8 mouse cellular contexts compared by ENCODE assay signal in the genomic region with DNA sequence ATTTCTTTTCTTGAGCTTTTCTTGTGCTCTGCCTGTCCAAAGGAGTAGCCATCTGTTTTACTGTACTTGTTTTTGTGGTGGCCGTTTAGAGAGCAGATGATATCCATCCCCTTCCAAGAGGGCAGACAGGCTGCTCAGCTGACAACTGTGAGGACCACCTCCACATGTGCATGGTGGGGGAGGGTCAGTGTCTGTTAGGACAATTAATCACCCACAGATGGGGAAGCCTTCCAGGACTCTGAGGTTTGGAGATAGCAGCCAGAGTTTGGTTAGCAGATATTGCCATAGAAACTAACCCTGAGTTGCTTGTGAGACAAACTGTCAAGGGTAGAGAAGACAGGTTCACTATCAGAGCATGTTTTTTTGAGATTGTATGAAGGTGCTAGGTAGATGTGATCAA. TPM values are rescaled to one million over a fixed set of nuclear protein-coding genes. Genes with fewer than 3 reads are reported as not detected.
DNase-seq lines count a peak whose midpoint lies in the region; ATAC-seq lines count a peak whose summit lies in the region.

No protein-coding gene starts in this region.

- H3K36me3 ChIP-seq in heart, embryonic 13.5 days, result peaks cover 31% of the 10 kb centered on the region
- H3K36me3 ChIP-seq in forebrain, embryonic 16.5 days (ENCODE audit: control insufficient read depth, insufficient read depth), result no peaks in the 10 kb centered on the region

- no peak overlapping the region for H3K27ac ChIP-seq in heart, embryonic 13.5 days (replicated peaks)
- no peak overlapping the region for H3K27ac ChIP-seq in forebrain, embryonic 16.5 days (ENCODE audit: low read length)

- peak overlapping the region; percentile 92 for H3K4me2 ChIP-seq in heart, embryonic 13.5 days
- H3K4me2 ChIP-seq in forebrain, embryonic 16.5 days (ENCODE audit: low read length), result peak overlapping the region; percentile 89; the same call in 1 of the 2 replicates

- ATAC-seq in heart, embryonic 13.5 days (ENCODE audit: extremely low read depth, insufficient number of reproducible peaks, low FRiP score, low TSS enrichment), result no peak
- no peak for ATAC-seq in forebrain, embryonic 16.5 days
- ATAC-seq in megakaryocyte-erythroid progenitor cell, adult 5-6 weeks (replicated peaks; ENCODE audit: low FRiP score, low TSS enrichment, poor library complexity, severe bottlenecking), result peak; percentile 81

- no peak overlapping the region for H3K9ac ChIP-seq in heart, embryonic 13.5 days
- H3K9ac ChIP-seq in forebrain, embryonic 16.5 days (replicated peaks; ENCODE audit: low read depth, low read length), result no peak overlapping the region

- DNase-seq in heart, adult 18-20 months, result no peak
- DNase-seq in NIH3T3 (ENCODE audit: low read depth), result peak; percentile 56
- no peak for DNase-seq in frontal cortex, postnatal 10 days (ENCODE audit: low spot score in 2 of 2)
- DNase-seq in lung, postnatal 25 days (ENCODE audit: low spot score), result no peak
- no peak for DNase-seq in thymus, postnatal 36 days

- peaks cover 35% of the 10 kb centered on the region for H3K4me1 ChIP-seq in heart, embryonic 13.5 days
- H3K4me1 ChIP-seq in forebrain, embryonic 16.5 days (replicated peaks; ENCODE audit: control insufficient read depth, insufficient read depth, low read length), result peaks cover 26% of the 10 kb centered on the region

- H3K27me3 ChIP-seq in heart, embryonic 13.5 days (replicated peaks), result 0 out of 2 replicates have a peak, but pooled peaks cover 4% of the 10 kb centered on the region
- H3K27me3 ChIP-seq in forebrain, embryonic 16.5 days (replicated peaks; ENCODE audit: control insufficient read depth, insufficient read depth, low read length), result no peaks in the 10 kb centered on the region

- no peaks in the 10 kb centered on the region for H3K9me3 ChIP-seq in heart, embryonic 13.5 days
- H3K9me3 ChIP-seq in forebrain, embryonic 16.5 days (ENCODE audit: control insufficient read depth, low read length), result no peaks in the 10 kb centered on the region

- peak overlapping the region; percentile 70; the same call in 1 of the 2 replicates for H3K4me3 ChIP-seq in heart, embryonic 13.5 days
- H3K4me3 ChIP-seq in forebrain, embryonic 16.5 days (replicated peaks; ENCODE audit: low read length), result no peak overlapping the region

- 44% methylated on average over 1 of the region's 1 CpGs for WGBS in heart, embryonic 13.5 days
- 52% methylated on average over 1 of the region's 1 CpGs for WGBS in forebrain, embryonic 16.5 days

RNA-seq across cellular contexts. Expression of a gene that starts 1.7 kb away (rescaled TPM):
- polyA plus RNA-seq in heart, embryonic 13.5 days (2015; fragmentation: Nextera tagmentation; extraction: Ambion mirVana), result 40.6 and 43.9 TPM in 2 replicates
- total RNA-seq in heart, adult 18-20 months (2021), result 10 to 100 TPM; 18.2 to 24.2 TPM
- polyA plus RNA-seq in forebrain, embryonic 16.5 days (2015; fragmentation: Nextera tagmentation; extraction: Ambion mirVana), result 76.1 and 89.5 TPM in 2 replicates
- total RNA-seq in megakaryocyte-erythroid progenitor cell, adult 5-6 weeks (2014; fragmentation: Nextera tagmentation), result 34.5 and 35.6 TPM in 2 replicates
- 26.6 and 65.5 TPM in 2 replicates for total RNA-seq in megakaryocyte-erythroid progenitor cell, adult 5-6 weeks (2017)

RNA-seq across cellular contexts. Expression of a gene that starts 28.4 kb away (rescaled TPM):
- polyA plus RNA-seq in heart, embryonic 13.5 days (2015; fragmentation: Nextera tagmentation; extraction: Ambion mirVana), result 32.0 and 33.3 TPM in 2 replicates
- 10 to 100 TPM; 21.0 to 25.0 TPM for total RNA-seq in heart, adult 18-20 months (2021)
- 41.9 and 50.1 TPM in 2 replicates for polyA plus RNA-seq in forebrain, embryonic 16.5 days (2015; fragmentation: Nextera tagmentation; extraction: Ambion mirVana)
- total RNA-seq in megakaryocyte-erythroid progenitor cell, adult 5-6 weeks (2014; fragmentation: Nextera tagmentation), result 81.6 and 102 TPM in 2 replicates
- total RNA-seq in megakaryocyte-erythroid progenitor cell, adult 5-6 weeks (2017), result 21.5 and 22.6 TPM in 2 replicates

RNA-seq across cellular contexts. Expression of a gene that starts 36.0 kb away (rescaled TPM):
- 7.0 and 8.2 TPM in 2 replicates for polyA plus RNA-seq in heart, embryonic 13.5 days (2015; fragmentation: Nextera tagmentation; extraction: Ambion mirVana)
- 1 to 10 TPM; 4.8 TPM for total RNA-seq in heart, adult 18-20 months (2021)
- 0.99 and 1.4 TPM in 2 replicates for polyA plus RNA-seq in forebrain, embryonic 16.5 days (2015; fragmentation: Nextera tagmentation; extraction: Ambion mirVana)
- total RNA-seq in megakaryocyte-erythroid progenitor cell, adult 5-6 weeks (2014; fragmentation: Nextera tagmentation), result not detected in 2 replicates
- not detected in 2 replicates for total RNA-seq in megakaryocyte-erythroid progenitor cell, adult 5-6 weeks (2017)

Comparison
In these comparisons a context has a peak if more than half of its experiments do, and no peak if none do; other contexts are left out.
1. RNA of a gene that starts 36.0 kb away (total RNA-seq): 4.8 TPM in heart, adult 18-20 months; not detected in megakaryocyte-erythroid progenitor cell, adult 5-6 weeks; every median in the first group is over 4 times any median in the second.